Mouse (Mus musculus): ENCODE measurements around the gene Clba1. TPM values are rescaled to one million over a fixed set of nuclear protein-coding genes. Genes with fewer than 3 reads are reported as not detected.
"Not testable (repeated sequence)": the region's sequence is repeated elsewhere in the genome, so short reads cannot be mapped to it uniquely, and the experiment has no call there.

Gene Clba1
- polyA plus RNA-seq, 1 experiment, result not detected

GRCm38 (mm10) chr12:112809641-112810040, 904 bp downstream of the Clba1 start:
- TF ChIP-seq GATA1 (IDR thresholded peaks at IDR 0.05; ENCODE audit: low read length) (no peak), TAL1 (IDR thresholded peaks at IDR 0.05; ENCODE audit: low read length) (no peak)
- H3K36me3 ChIP-seq (ENCODE audit: control insufficient read depth), result peaks cover 16% of the 10 kb centered on the region
- peak overlapping the region; percentile 63 for H3K4me3 ChIP-seq (replicated peaks)
- H3K4me1 ChIP-seq (ENCODE audit: control insufficient read depth), result peaks cover 18% of the 10 kb centered on the region
- H3K9me3 ChIP-seq (ENCODE audit: control insufficient read depth, low read length), result no peaks in the 10 kb centered on the region
- peaks cover 63% of the 10 kb centered on the region for H3K27me3 ChIP-seq (ENCODE audit: control insufficient read depth)

- Histone ChIP-seq H3K4me3 (replicated peaks) (no peak overlapping the region), H3K27me3 (ENCODE audit: control insufficient read depth) (peaks cover 57% of the 10 kb centered on the region), H3K4me1 (ENCODE audit: control insufficient read depth) (peaks cover 18% of the 10 kb centered on the region), H3K36me3 (ENCODE audit: control insufficient read depth) (peaks cover 23% of the 10 kb centered on the region), H3K9me3 (ENCODE audit: control insufficient read depth, low read length) (no peaks in the 10 kb centered on the region)
- TF ChIP-seq TAL1 (IDR thresholded peaks at IDR 0.05; ENCODE audit: low read length) (no peak), GATA1 (IDR thresholded peaks at IDR 0.05; ENCODE audit: low read length) (no peak)
These were observed 1.6 kb downstream of the Clba1 start for GRCm38 (mm10) chr12:112810092-112810885.

GRCm38 (mm10) chr12:112813370-112813769, 4.6 kb downstream of the Clba1 start:
- Histone ChIP-seq H3K9me3 (ENCODE audit: control insufficient read depth, low read length) (no peaks in the 10 kb centered on the region), H3K4me1 (ENCODE audit: control insufficient read depth) (peaks cover 21% of the 10 kb centered on the region), H3K36me3 (ENCODE audit: control insufficient read depth) (peaks cover 53% of the 10 kb centered on the region), H3K27me3 (ENCODE audit: control insufficient read depth) (peaks cover 29% of the 10 kb centered on the region), H3K4me3 (replicated peaks) (no peak overlapping the region)
- TF ChIP-seq TAL1 (IDR thresholded peaks at IDR 0.05; ENCODE audit: low read length) (no peak), GATA1 (IDR thresholded peaks at IDR 0.05; ENCODE audit: low read length) (no peak)

- peaks cover 7% of the 10 kb centered on the region for H3K4me1 ChIP-seq (ENCODE audit: control insufficient read depth)
- no peaks in the 10 kb centered on the region for H3K9me3 ChIP-seq (ENCODE audit: control insufficient read depth, low read length)
- H3K36me3 ChIP-seq (ENCODE audit: control insufficient read depth), result peaks cover 68% of the 10 kb centered on the region
- TF ChIP-seq TAL1 (IDR thresholded peaks at IDR 0.05; ENCODE audit: low read length) (no peak), GATA1 (IDR thresholded peaks at IDR 0.05; ENCODE audit: low read length) (no peak)
- no peak overlapping the region for H3K4me3 ChIP-seq (replicated peaks)
- H3K27me3 ChIP-seq (ENCODE audit: control insufficient read depth), result peaks cover 14% of the 10 kb centered on the region
These were observed 6.1 kb downstream of the Clba1 start for GRCm38 (mm10) chr12:112814682-112815470.

- H3K27me3 ChIP-seq (ENCODE audit: control insufficient read depth), result no peaks in the 10 kb centered on the region
These were observed 7.6 kb downstream of the Clba1 start for GRCm38 (mm10) chr12:112816294-112816693.

GRCm38 (mm10) chr12:112816866-112817265, 8.1 kb downstream of the Clba1 start:
- not testable (repeated sequence) for H3K27me3 ChIP-seq (ENCODE audit: control insufficient read depth); H3K9me3 ChIP-seq (ENCODE audit: control insufficient read depth, low read length); H3K4me3 ChIP-seq (replicated peaks)
- Histone ChIP-seq H3K4me1 (ENCODE audit: control insufficient read depth) (peaks cover 17% of the 10 kb centered on the region), H3K36me3 (ENCODE audit: control insufficient read depth) (peaks cover 88% of the 10 kb centered on the region)

More at GRCm38 (mm10) chr12:112816294-112816693, 7.6 kb downstream of the Clba1 start:
- Histone ChIP-seq H3K36me3 (ENCODE audit: control insufficient read depth) (peaks cover 83% of the 10 kb centered on the region), H3K4me3 (replicated peaks) (no peak overlapping the region), H3K4me1 (ENCODE audit: control insufficient read depth) (peaks cover 11% of the 10 kb centered on the region), H3K9me3 (ENCODE audit: control insufficient read depth, low read length) (no peaks in the 10 kb centered on the region)
- no peak for TF ChIP-seq TAL1 (IDR thresholded peaks at IDR 0.05; ENCODE audit: low read length)

- H3K4me1 ChIP-seq (ENCODE audit: control insufficient read depth), result peaks cover 38% of the 10 kb centered on the region
- H3K36me3 ChIP-seq (ENCODE audit: control insufficient read depth), result peaks cover 100% of the 10 kb centered on the region
- H3K9me3 ChIP-seq (ENCODE audit: control insufficient read depth, low read length), result no peaks in the 10 kb centered on the region
- no peak overlapping the region for H3K4me3 ChIP-seq (replicated peaks)
- no peaks in the 10 kb centered on the region for H3K27me3 ChIP-seq (ENCODE audit: control insufficient read depth)
- no peak for TF ChIP-seq TAL1 (IDR thresholded peaks at IDR 0.05; ENCODE audit: low read length)
- TF ChIP-seq GATA1 (IDR thresholded peaks at IDR 0.05; ENCODE audit: low read length), result no peak
These were observed 10.4 kb downstream of the Clba1 start for GRCm38 (mm10) chr12:112819057-112819662.

- Histone ChIP-seq H3K36me3 (ENCODE audit: control insufficient read depth) (peaks cover 99% of the 10 kb centered on the region), H3K9me3 (ENCODE audit: control insufficient read depth, low read length) (no peaks in the 10 kb centered on the region), H3K4me3 (replicated peaks) (no peak overlapping the region), H3K27me3 (ENCODE audit: control insufficient read depth) (no peaks in the 10 kb centered on the region), H3K4me1 (ENCODE audit: control insufficient read depth) (peaks cover 50% of the 10 kb centered on the region)
- no peak for TF ChIP-seq TAL1 (IDR thresholded peaks at IDR 0.05; ENCODE audit: low read length)
- no peak for TF ChIP-seq GATA1 (IDR thresholded peaks at IDR 0.05; ENCODE audit: low read length)
These were observed 11.8 kb downstream of the Clba1 start for GRCm38 (mm10) chr12:112820401-112820999.

- Histone ChIP-seq H3K36me3 (ENCODE audit: control insufficient read depth) (peaks cover 99% of the 10 kb centered on the region), H3K4me1 (ENCODE audit: control insufficient read depth) (peaks cover 54% of the 10 kb centered on the region)
These were observed 12.5 kb downstream of the Clba1 start for GRCm38 (mm10) chr12:112821216-112821615.

More at GRCm38 (mm10) chr12:112821216-112821615, 12.5 kb downstream of the Clba1 start:
- Histone ChIP-seq H3K9me3 (ENCODE audit: control insufficient read depth, low read length) (no peaks in the 10 kb centered on the region), H3K4me3 (replicated peaks) (no peak overlapping the region), H3K27me3 (ENCODE audit: control insufficient read depth) (no peaks in the 10 kb centered on the region)
- TF ChIP-seq GATA1 (IDR thresholded peaks at IDR 0.05; ENCODE audit: low read length), result no peak
